In genomic region chr9:103996496-103996895, GRCm38 (mm10) we compare ENCODE assay signal across 8 mouse cellular contexts. TPM values are rescaled to one million over a fixed set of nuclear protein-coding genes. Genes with fewer than 3 reads are reported as not detected.
DNase-seq lines count a peak whose midpoint lies in the region; ATAC-seq and TF ChIP-seq lines count a peak whose summit lies in the region.

No protein-coding gene starts in this region.

- peak; percentile 92 for DNase-seq in forebrain, postnatal 0 days
- no peak for DNase-seq in forebrain, embryonic 10.5 days (ENCODE audit: extremely low spot score, low spot score)
- DNase-seq in left cerebral cortex, adult 2 months (ENCODE audit: extremely low spot score in 1 of 2, low spot score in 2 of 2) = peak; percentile 37 to 52
- DNase-seq in left cerebral cortex, postnatal 36 days (ENCODE audit: low spot score in 2 of 2) = no peak
- DNase-seq in CD8-positive naive resting alpha-beta T cell, adult 2 months (ENCODE audit: low read depth in 2 of 2, low spot score in 2 of 2) = peak; percentile 36 to 55
- peak; percentile 63 for DNase-seq in c-Kit-positive CD71-negative TER-119-negative erythroid progenitor cells, embryonic 14.5 days (ENCODE audit: low read depth)
- DNase-seq in spleen, postnatal 4 days (ENCODE audit: low spot score in 2 of 2) = peak; percentile 19 to 71

- ATAC-seq in forebrain, postnatal 0 days = peak; percentile 48; the same call in 1 of the 2 replicates
- ATAC-seq in inflammation-experienced regulatory T-cells, adult 6 months = peak; percentile 63

- H3K27ac ChIP-seq in forebrain, postnatal 0 days (ENCODE audit: low read depth, low read length) = no peak overlapping the region
- no peak overlapping the region for H3K27ac ChIP-seq in forebrain, embryonic 10.5 days
- H3K27ac ChIP-seq in left cerebral cortex, adult 2 months = no peak overlapping the region

- H3K4me3 ChIP-seq in forebrain, postnatal 0 days (ENCODE audit: low read depth, low read length) = no peak overlapping the region
- no peak overlapping the region for H3K4me3 ChIP-seq in forebrain, embryonic 10.5 days
- H3K4me3 ChIP-seq in left cerebral cortex, adult 2 months = no peak overlapping the region

- H3K27me3 ChIP-seq in forebrain, postnatal 0 days (ENCODE audit: insufficient read depth, low read length) = no peaks in the 10 kb centered on the region
- peaks cover 14% of the 10 kb centered on the region; the same call in 1 of the 2 replicates for H3K27me3 ChIP-seq in forebrain, embryonic 10.5 days (ENCODE audit: poor library complexity, severe bottlenecking)

- no peaks in the 10 kb centered on the region for H3K4me1 ChIP-seq in forebrain, postnatal 0 days (ENCODE audit: insufficient read depth)
- peaks cover 13% of the 10 kb centered on the region for H3K4me1 ChIP-seq in forebrain, embryonic 10.5 days

- no peaks in the 10 kb centered on the region for H3K36me3 ChIP-seq in forebrain, postnatal 0 days (ENCODE audit: insufficient read depth)
- H3K36me3 ChIP-seq in forebrain, embryonic 10.5 days (replicated peaks) = no peaks in the 10 kb centered on the region

- no peak overlapping the region for H3K4me2 ChIP-seq in forebrain, postnatal 0 days (ENCODE audit: low read depth)

- no peak overlapping the region for H3K9ac ChIP-seq in forebrain, postnatal 0 days

- intact Hi-C loops in left cerebral cortex, adult 2 months (cut with DNase I) = loop anchor here (1.0 to 10.0 kb wide), 3 partner anchors 152 to 502 kb away; partner anchors contain the start of gene Tmem108
- intact Hi-C loops in left cerebral cortex, postnatal 36 days (cut with DNase I) = loop anchor here (2.0 kb wide), 3 partner anchors 238 to 506 kb away; no protein-coding TSS in a partner anchor

- WGBS in forebrain, postnatal 0 days = 8% methylated on average over 2 of the region's 2 CpGs
- 11% methylated on average over 2 of the region's 2 CpGs for WGBS in forebrain, embryonic 10.5 days

- peak; percentile 74 for TF ChIP-seq CTCF in forebrain, postnatal 0 days (IDR thresholded peaks at IDR 0.05; ENCODE audit: low read depth)
- peak; percentile 72 for TF ChIP-seq CTCF in left cerebral cortex, adult 2 months (IDR thresholded peaks at IDR 0.05)

- no peaks in the 10 kb centered on the region for H3K9me3 ChIP-seq in forebrain, postnatal 0 days (ENCODE audit: low read length)
- H3K9me3 ChIP-seq in forebrain, embryonic 10.5 days = no peaks in the 10 kb centered on the region

RNA-seq across cellular contexts. Expression of gene Nphp3, which starts 5.8 kb away (rescaled TPM):
- total RNA-seq in forebrain, postnatal 0 days (2014; rRNA removed) = 4.7 and 7.4 TPM in 2 replicates
- polyA plus RNA-seq in forebrain, postnatal 0 days (2015; fragmentation: Nextera tagmentation; extraction: Ambion mirVana) = 0.53 and 1.9 TPM in 2 replicates
- polyA plus RNA-seq in forebrain, embryonic 10.5 days (2016; fragmentation: Nextera tagmentation; extraction: Ambion mirVana) = 3.8 and 4.4 TPM in 2 replicates
- total RNA-seq in left cerebral cortex, adult 2 months (2021) = 1 to 10 TPM; 7.9 to 8.3 TPM
- 1 to 10 TPM; 5.4 to 7.6 TPM for total RNA-seq in left cerebral cortex, postnatal 36 days (2021)
- 1 to 10 TPM in 2 of 3 experiments, under 1 TPM in 1; 0.13 to 1.8 (median 1.1) TPM for polyA plus RNA-seq in inflammation-experienced regulatory T-cells, adult 6 months (2017; shearing (Covaris generic))

RNA-seq across cellular contexts. Expression of gene Gm28305, which starts 44.0 kb away (rescaled TPM):
- total RNA-seq in forebrain, postnatal 0 days (2014; rRNA removed) = not detected in 2 replicates
- not detected in 2 replicates for polyA plus RNA-seq in forebrain, postnatal 0 days (2015; fragmentation: Nextera tagmentation; extraction: Ambion mirVana)
- polyA plus RNA-seq in forebrain, embryonic 10.5 days (2016; fragmentation: Nextera tagmentation; extraction: Ambion mirVana) = not detected in 2 replicates
- not detected for total RNA-seq in left cerebral cortex, adult 2 months (2021)
- total RNA-seq in left cerebral cortex, postnatal 36 days (2021) = not detected
- not detected for polyA plus RNA-seq in inflammation-experienced regulatory T-cells, adult 6 months (2017; shearing (Covaris generic))

Comparison
In these comparisons a context has a peak if more than half of its experiments do, and no peak if none do; other contexts are left out.
1. DNase-seq: peak in forebrain, postnatal 0 days (single experiment), left cerebral cortex, adult 2 months (2 of 2), CD8-positive naive resting alpha-beta T cell, adult 2 months (2 of 2), c-Kit-positive CD71-negative TER-119-negative erythroid progenitor cells, embryonic 14.5 days (single experiment) and spleen, postnatal 4 days (2 of 2); none in forebrain, embryonic 10.5 days (single experiment) and left cerebral cortex, postnatal 36 days (0 of 2).